Mouse (Mus musculus) C2C12 (cell line): Measurements from ENCODE around the gene Hspa12a. TPM values are rescaled to one million over a fixed set of nuclear protein-coding genes. Genes with fewer than 3 reads are reported as not detected.

Experiments
- H3K27me3 ChIP-seq: one replicate; pipeline ENCODE4 v1.6.1; 2011; ENCODE audit not compliant: control insufficient read depth, insufficient read depth, insufficient read length
- H3K36me3 ChIP-seq: one replicate; pipeline ENCODE4 v1.6.1; 2011; ENCODE audit not compliant: control insufficient read depth, insufficient read depth
- H3K4me3 ChIP-seq: one replicate; pipeline ENCODE4 v1.5.1; 2011; ENCODE audit warnings: mild to moderate bottlenecking, control low read depth; ENCODE audit not compliant: poor library complexity, insufficient read depth, severe bottlenecking
- H3K79me2 ChIP-seq: one replicate; pipeline ENCODE4 v1.6.1; 2011; ENCODE audit not compliant: control insufficient read depth, insufficient read depth
- H3K79me3 ChIP-seq: one replicate; pipeline ENCODE4 v1.6.1; 2011; ENCODE audit warnings: low read depth, control low read depth
- H3ac ChIP-seq: one replicate; pipeline ENCODE3; 2011; ENCODE audit warnings: low read depth; ENCODE audit not compliant: control insufficient read depth, insufficient read length
- CEBPB ChIP-seq: IDR thresholded peaks from one replicate; pipeline ENCODE4 v1.6.1; 2011; ENCODE audit warnings: low read depth, mild to moderate bottlenecking, control low read depth, moderate library complexity
- CTCF ChIP-seq: IDR thresholded peaks from one replicate; pipeline ENCODE4 v1.5.1; 2011; ENCODE audit not compliant: control insufficient read depth, insufficient read depth, insufficient read length
- FOSL1 ChIP-seq: IDR thresholded peaks from one replicate; pipeline ENCODE4 v1.8.0; 2011; ENCODE audit warnings: mild to moderate bottlenecking, low read length; ENCODE audit not compliant: poor library complexity, insufficient read depth, severe bottlenecking
- MAX ChIP-seq: IDR thresholded peaks from one replicate; pipeline ENCODE4 v1.6.1; 2011; ENCODE audit warnings: mild to moderate bottlenecking, control low read depth
- MYOD1 ChIP-seq: IDR thresholded peaks from one replicate; pipeline ENCODE4 v1.6.1; 2011; ENCODE audit warnings: low read depth; ENCODE audit not compliant: control insufficient read depth, insufficient read length
- MYOG ChIP-seq: IDR thresholded peaks from one replicate; pipeline ENCODE4 v1.6.1; 2011; ENCODE audit not compliant: control insufficient read depth, insufficient read length; ENCODE audit errors: extremely low read depth
- USF1 ChIP-seq: IDR thresholded peaks from one replicate; pipeline ENCODE4 v1.6.1; 2011; ENCODE audit warnings: low read depth, mild to moderate bottlenecking, control low read depth, moderate library complexity
- polyA plus RNA-seq: library from polyadenylated mRNA; unstranded; fragments of >200 nt; fragmentation: generic; extraction: Trizol; gene quantifications from one replicate; pipeline ENCODE4 v1.2.1, GENCODE M21; 2012; ENCODE audit warnings: missing spikeins

Gene Hspa12a
- polyA plus RNA-seq, 1 experiment: 14.8 TPM

DNA sequence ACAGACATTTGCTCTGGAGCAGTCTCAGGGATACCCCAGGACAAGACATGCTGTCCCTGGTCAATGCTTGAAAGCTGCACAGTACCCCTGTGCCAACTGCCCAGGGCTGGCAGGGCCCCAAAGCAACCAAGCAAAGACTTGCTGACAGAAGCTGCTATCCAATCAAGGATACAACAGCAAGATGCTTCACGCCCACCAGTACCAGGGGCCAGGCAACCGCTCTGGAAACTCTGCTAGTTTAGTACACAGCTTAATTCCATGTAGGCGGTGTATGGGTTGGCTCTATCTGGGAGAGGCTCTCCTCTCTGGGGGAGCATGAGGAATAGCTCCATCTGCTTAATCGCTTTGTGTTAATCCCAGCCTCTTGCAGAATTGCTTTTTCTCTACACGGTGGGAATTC is 113.9 kb downstream of the Hspa12a start:
- no peak overlapping the region for H3K4me3 ChIP-seq
- H3ac ChIP-seq: no peak overlapping the region
- H3K79me2 ChIP-seq: peaks cover 3% of the 10 kb centered on the region
- no peaks in the 10 kb centered on the region for H3K27me3 ChIP-seq
- H3K79me3 ChIP-seq: peaks cover 2% of the 10 kb centered on the region
- peaks cover 18% of the 10 kb centered on the region for H3K36me3 ChIP-seq
- TF ChIP-seq USF1: no peak
- no peak for TF ChIP-seq MYOG
- no peak for TF ChIP-seq CTCF
- no peak for TF ChIP-seq FOSL1

DNA sequence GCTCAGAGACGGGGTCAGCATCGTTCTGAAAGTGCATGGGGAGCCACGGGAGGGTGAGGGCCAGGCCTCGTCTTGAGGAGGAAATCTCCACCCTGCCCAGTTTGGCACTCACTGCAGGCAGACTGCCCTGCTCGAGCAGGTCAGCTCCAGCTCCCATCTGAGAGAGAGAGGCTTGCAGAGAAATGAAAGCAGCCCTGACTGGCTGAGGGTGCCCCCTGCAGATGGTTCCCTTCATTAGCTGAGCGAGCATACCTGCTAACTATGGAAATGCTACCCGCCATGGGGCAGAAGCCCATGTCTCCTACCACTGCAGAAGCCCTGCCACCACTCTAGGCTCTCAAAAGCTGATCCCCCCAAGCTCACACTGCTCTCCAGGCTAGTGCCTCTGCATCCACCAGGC is 115.8 kb downstream of the Hspa12a start:
- Histone ChIP-seq H3ac (no peak overlapping the region), H3K27me3 (no peaks in the 10 kb centered on the region), H3K36me3 (peaks cover 18% of the 10 kb centered on the region), H3K79me3 (peaks cover 2% of the 10 kb centered on the region), H3K79me2 (no peaks in the 10 kb centered on the region), H3K4me3 (no peak overlapping the region)
- TF ChIP-seq MYOG: no peak
- TF ChIP-seq CEBPB: no peak
- TF ChIP-seq FOSL1: no peak
- no peak for TF ChIP-seq CTCF
- TF ChIP-seq MAX: no peak
- no peak for TF ChIP-seq USF1
- TF ChIP-seq MYOD1: no peak

DNA sequence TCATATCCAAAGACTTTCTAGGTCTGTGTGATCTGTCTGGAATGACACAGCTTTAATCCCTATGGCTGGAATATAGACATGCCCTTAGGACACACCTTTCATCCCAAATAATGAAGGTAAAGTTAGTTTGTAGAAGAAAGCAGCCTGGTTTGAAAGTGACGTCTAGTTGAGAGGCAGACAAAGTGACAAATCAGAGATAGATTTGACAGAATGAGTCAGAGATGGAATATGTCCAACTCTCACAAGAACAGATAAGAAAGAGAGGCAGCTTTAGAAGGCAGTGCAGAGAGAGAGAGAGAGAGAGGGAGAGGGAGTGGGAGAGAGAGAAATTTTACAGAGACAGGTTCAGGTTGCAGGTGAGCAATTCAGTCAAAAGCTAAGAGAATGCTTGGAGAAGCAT is 119.1 kb downstream of the Hspa12a start:
- TF ChIP-seq MAX: no peak
- no peak for TF ChIP-seq USF1
- TF ChIP-seq MYOG: no peak
- TF ChIP-seq CEBPB: no peak
- TF ChIP-seq CTCF: no peak
- no peak for TF ChIP-seq FOSL1
- no peak for TF ChIP-seq MYOD1
- Histone ChIP-seq H3K4me3 (no peak overlapping the region), H3K36me3 (peaks cover 25% of the 10 kb centered on the region), H3ac (no peak overlapping the region), H3K79me3 (no peaks in the 10 kb centered on the region), H3K27me3 (no peaks in the 10 kb centered on the region), H3K79me2 (no peaks in the 10 kb centered on the region)

DNA sequence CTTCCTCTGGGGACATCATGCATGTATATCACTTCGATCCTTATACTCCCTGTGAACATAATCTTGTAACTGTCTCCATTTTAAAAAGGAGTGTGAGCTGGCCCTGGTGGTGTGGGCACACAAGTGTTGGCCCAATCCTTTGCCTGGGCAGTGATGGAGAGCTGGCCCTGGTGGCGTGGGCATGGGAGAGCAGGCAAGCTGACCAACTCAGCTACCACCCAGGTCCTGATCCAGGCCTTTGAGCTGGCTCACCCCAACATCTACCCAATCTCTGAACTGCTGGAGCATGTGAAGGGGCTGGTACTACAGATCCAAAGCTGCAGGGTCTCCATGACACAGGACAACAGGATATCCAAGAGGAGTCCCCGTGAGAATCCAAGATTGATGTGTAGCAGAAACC is 120.2 kb downstream of the Hspa12a start:
- H3ac ChIP-seq: no peak overlapping the region
- no peak overlapping the region for H3K4me3 ChIP-seq
- no peaks in the 10 kb centered on the region for H3K79me3 ChIP-seq
- no peaks in the 10 kb centered on the region for H3K79me2 ChIP-seq
- H3K27me3 ChIP-seq: no peaks in the 10 kb centered on the region
- TF ChIP-seq USF1 (no peak), MYOD1 (no peak), MYOG (no peak), MAX (no peak), CEBPB (no peak), CTCF (no peak), FOSL1 (no peak)
- peaks cover 31% of the 10 kb centered on the region for H3K36me3 ChIP-seq

DNA sequence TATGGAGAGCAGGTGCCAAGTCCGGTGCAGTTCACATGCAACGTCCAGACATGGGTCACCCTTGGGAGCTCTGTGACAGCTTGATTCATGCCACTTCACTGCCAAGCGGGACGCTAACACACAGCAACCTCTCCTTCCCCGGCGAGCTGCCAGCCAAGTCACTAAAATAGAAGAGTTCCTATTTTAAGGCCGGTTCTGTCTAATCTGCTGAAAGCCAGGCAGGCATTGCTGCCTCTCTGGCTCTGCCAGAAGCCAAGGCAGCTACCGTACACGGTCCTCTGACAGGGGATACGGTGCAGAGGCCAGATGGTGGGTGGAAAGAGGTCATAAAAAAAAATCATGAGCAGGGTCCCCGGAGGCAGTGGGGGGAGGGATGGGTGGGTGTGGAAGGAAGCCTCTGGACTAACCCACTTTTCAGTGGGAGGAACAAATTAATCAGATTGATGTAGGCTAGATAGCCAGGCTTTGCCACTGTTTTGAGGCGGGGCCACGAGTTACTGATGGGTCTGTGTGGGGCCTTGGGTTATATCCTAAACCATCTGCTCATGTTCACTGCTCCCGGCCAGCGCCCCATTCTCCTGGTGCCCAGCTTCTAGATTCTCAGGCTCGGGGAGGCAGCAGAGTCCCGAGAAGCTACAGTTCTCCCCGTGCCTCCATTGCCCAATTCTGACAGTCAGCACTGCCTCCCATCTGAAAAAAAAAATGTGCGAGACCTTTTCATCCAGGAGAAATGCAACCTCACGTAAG is 120.8 kb downstream of the Hspa12a start:
- Histone ChIP-seq H3K79me3 (no peaks in the 10 kb centered on the region), H3K79me2 (no peaks in the 10 kb centered on the region), H3K27me3 (no peaks in the 10 kb centered on the region), H3ac (no peak overlapping the region), H3K36me3 (peaks cover 31% of the 10 kb centered on the region), H3K4me3 (no peak overlapping the region)
- TF ChIP-seq CEBPB (no peak), MYOD1 (no peak), FOSL1 (no peak), MYOG (no peak), CTCF (no peak)

DNA sequence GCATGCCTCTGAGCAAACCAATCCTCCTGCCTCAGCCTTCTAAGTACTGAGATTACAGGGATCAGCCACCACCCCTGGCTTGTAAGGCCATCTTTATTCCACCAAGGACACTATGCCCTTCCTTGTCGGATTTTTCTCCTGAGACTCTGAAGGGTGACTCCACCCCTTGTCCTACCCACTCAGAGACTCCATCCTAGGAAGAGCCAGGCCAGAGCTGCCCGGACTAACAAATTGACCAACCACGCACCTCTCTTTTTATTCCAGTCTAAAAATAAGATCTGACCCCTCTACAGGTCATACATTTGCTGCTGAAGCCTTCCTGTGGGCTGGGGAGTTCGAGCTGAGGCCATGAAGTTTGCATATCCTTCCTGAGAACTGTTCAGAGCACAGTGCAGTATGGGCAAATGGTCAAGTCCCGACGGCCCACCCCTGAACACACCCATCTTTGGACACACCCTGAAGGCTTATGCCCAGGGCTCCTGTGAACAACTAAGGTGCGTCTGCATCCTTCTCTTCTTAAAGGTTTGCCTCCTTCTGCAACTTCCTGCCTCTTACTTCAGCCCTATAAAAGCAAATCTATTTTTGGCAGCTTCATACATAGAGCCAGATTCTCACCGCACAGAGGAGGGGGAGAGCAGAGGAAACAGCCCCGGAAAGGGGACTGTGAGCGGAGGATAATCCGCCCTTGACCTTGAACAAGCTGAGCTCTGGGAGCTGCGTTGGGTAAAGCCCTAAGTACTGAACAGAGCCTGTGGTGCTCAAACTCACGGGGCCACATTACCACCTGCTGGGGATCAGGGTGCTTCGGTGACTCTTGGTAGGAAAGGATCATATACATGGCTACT is 124.7 kb downstream of the Hspa12a start:
- H3K27me3 ChIP-seq: no peaks in the 10 kb centered on the region
- no peak for TF ChIP-seq MYOD1
- no peak for TF ChIP-seq USF1
- no peak for TF ChIP-seq CEBPB
- no peak for TF ChIP-seq MAX
- no peak for TF ChIP-seq MYOG
- no peak for TF ChIP-seq CTCF
- TF ChIP-seq FOSL1: no peak
- no peak overlapping the region for H3ac ChIP-seq
- H3K79me3 ChIP-seq: no peaks in the 10 kb centered on the region
- H3K4me3 ChIP-seq: no peak overlapping the region
- no peaks in the 10 kb centered on the region for H3K79me2 ChIP-seq
- peaks cover 13% of the 10 kb centered on the region for H3K36me3 ChIP-seq
